Mouse (Mus musculus) midbrain, postnatal 0 days (tissue): ENCODE results near the gene Ccsap. TPM values are rescaled to one million over a fixed set of nuclear protein-coding genes. Genes with fewer than 3 reads are reported as not detected.

Source experiments
- ATAC-seq: fragments of 200-750 bp; cut with Nextera tagmentation; 2 replicates; pipeline ENCODE4 v1.8.0; 2017; ENCODE audit warnings: moderate number of reproducible peaks, mild to moderate bottlenecking, moderate TSS enrichment, moderate library complexity; ENCODE audit not compliant: low FRiP score
- DNase-seq: peaks from one replicate; pipeline ENCODE4 v3.0.0-alpha.2; 2015; ENCODE audit warnings: low spot score
- H3K27ac ChIP-seq: fragments of 300-500 bp; sonication (generic); 2 replicates; pipeline ENCODE4 v1.5.1; 2014; ENCODE audit warnings: low read depth, mild to moderate bottlenecking, low read length, mixed read lengths
- H3K27me3 ChIP-seq: fragments of 300-500 bp; sonication (generic); 2 replicates; pipeline ENCODE4 v1.6.1; 2014; ENCODE audit warnings: low read length, control low read depth, mixed read lengths; ENCODE audit not compliant: insufficient read depth
- H3K36me3 ChIP-seq: fragments of 300-500 bp; sonication (generic); 2 replicates; pipeline ENCODE4 v1.6.1; 2014; ENCODE audit warnings: low read length, control low read depth, mixed read lengths; ENCODE audit not compliant: insufficient read depth
- H3K4me1 ChIP-seq: fragments of 300-500 bp; sonication (generic); 2 replicates; pipeline ENCODE4 v1.6.1; 2014; ENCODE audit warnings: mild to moderate bottlenecking, control low read depth, antibody characterized with exemption, low read length, mixed read lengths; ENCODE audit not compliant: insufficient read depth
- H3K4me2 ChIP-seq: fragments of 300-500 bp; sonication (generic); 2 replicates; pipeline ENCODE4 v1.6.1; 2014; ENCODE audit warnings: low read depth, mild to moderate bottlenecking, low read length, mixed read lengths; ENCODE audit not compliant: poor library complexity, severe bottlenecking
- H3K4me3 ChIP-seq: fragments of 300-500 bp; sonication (generic); 2 replicates; pipeline ENCODE4 v1.5.1; 2014; ENCODE audit warnings: low read depth, mild to moderate bottlenecking, low read length, moderate library complexity
- H3K9ac ChIP-seq: fragments of 300-500 bp; sonication (generic); replicated peaks from 2 replicates; pipeline ENCODE4 v1.6.1; 2014; ENCODE audit warnings: mild to moderate bottlenecking, low read length, moderate library complexity, mixed read lengths; ENCODE audit not compliant: poor library complexity, severe bottlenecking
- H3K9me3 ChIP-seq: fragments of 300-500 bp; sonication (generic); 2 replicates; pipeline ENCODE4 v1.6.1; 2016; ENCODE audit warnings: low read length, control low read depth
- CTCF ChIP-seq: IDR thresholded peaks from 2 replicates; pipeline ENCODE4 v1.5.1; 2016; ENCODE audit warnings: antibody characterized with exemption, mild to moderate bottlenecking
- WGBS: fragments of 180-500 bp; shearing (Covaris S2); extraction: QIAGEN DNeasy Blood & Tissue Kit; methylation state at CpG from one replicate; pipeline ENCODE4 v1.1.7; 2014; 5-methylcytosine and 5-hydroxymethylcytosine counted together
- polyA plus RNA-seq: library from polyadenylated mRNA; unstranded; fragments of >200 nt; fragmentation: Nextera tagmentation; extraction: Ambion mirVana; gene quantifications from 2 replicates; pipeline ENCODE4 v1.2.1, GENCODE M21; 2015
- total RNA-seq: library from RNA; depleted of rRNA; stranded (reverse); fragments of >200 nt; gene quantifications from 2 replicates; pipeline ENCODE4 v1.2.3, GENCODE M21; 2014

Gene Ccsap
- total and polyA plus RNA-seq, 2 experiments from 2014 or later: 5.5 to 9.9 TPM

DNA sequence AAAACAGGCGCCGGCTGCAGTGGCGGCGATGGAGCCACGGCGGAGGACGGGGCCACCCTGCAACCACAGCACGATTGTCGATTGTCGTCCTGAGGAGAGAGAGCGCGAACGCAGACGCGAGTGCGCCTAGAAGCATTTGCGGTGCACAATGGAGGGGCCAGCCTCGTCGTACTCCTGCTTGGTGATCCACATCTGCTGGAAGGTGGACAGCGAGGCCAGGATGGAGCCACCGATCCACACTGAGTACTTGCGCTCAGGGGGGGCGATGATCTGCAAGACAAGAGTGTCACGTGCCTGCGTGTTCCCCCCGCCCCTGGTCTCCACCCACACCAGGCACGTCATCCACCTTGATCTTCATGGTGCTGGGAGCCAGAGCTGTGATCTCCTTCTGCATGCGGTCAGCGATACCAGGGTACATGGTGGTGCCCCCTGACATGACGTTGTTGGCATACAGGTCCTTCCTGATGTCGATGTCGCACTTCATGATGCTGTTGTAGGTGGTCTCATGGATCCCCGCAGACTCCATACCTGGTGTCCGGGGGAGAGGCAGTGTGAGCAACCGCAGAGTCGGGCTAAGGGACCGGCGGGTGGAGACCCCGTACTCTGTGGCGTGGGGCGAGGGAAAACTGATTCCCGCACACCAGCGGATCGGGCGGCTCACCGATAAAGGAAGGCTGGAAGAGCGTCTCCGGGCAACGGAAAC, 32.0 kb upstream of the Ccsap start:
- Histone ChIP-seq H3K9me3 (no peaks in the 10 kb centered on the region), H3K27me3 (peaks cover 29% of the 10 kb centered on the region), H3K4me2 (peak overlapping the region; percentile 65), H3K4me1 (peaks cover 4% of the 10 kb centered on the region; the same call in 1 of the 2 replicates), H3K36me3 (no peaks in the 10 kb centered on the region), H3K4me3 (peak overlapping the region; percentile 43), H3K27ac (peak overlapping the region; percentile 79), H3K9ac (peak overlapping the region; percentile 66)
- DNase-seq (peak; percentile 84), ATAC-seq (peak; percentile 87)
- TF ChIP-seq CTCF: no peak
- under 1% methylated on average over 49 of the region's 49 CpGs for WGBS

DNA sequence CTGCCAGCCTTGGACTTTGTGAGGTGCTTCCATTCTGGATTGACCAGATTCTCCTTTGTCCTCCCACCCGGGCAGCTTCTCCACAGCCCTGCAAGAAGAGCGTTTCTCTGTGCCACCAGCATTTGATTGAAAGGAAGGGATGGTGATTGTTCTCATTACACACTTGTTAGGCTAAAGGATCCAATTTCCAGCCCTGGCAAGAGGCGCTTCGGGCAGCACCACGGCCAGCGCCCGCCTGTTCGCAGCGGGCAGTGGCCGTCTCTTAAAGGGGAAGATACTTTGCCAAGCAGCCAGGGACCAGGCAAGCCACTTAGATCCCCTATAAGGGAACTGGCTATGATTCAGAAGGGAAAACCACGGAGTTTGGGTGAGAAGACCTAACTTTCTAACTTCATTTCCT, 31.3 kb upstream of the Ccsap start:
- Histone ChIP-seq H3K9me3 (no peaks in the 10 kb centered on the region), H3K36me3 (no peaks in the 10 kb centered on the region), H3K27me3 (peaks cover 29% of the 10 kb centered on the region), H3K9ac (peak overlapping the region; percentile 66; the same call in 1 of the 2 replicates), H3K4me1 (peaks cover 4% of the 10 kb centered on the region; the same call in 1 of the 2 replicates), H3K27ac (peak overlapping the region; percentile 79), H3K4me3 (peak overlapping the region; percentile 43), H3K4me2 (peak overlapping the region; percentile 65)
- DNase-seq: peak; percentile 72
- no peak for ATAC-seq
- no peak for TF ChIP-seq CTCF
- WGBS: 1% methylated on average over 11 of the region's 11 CpGs

DNA sequence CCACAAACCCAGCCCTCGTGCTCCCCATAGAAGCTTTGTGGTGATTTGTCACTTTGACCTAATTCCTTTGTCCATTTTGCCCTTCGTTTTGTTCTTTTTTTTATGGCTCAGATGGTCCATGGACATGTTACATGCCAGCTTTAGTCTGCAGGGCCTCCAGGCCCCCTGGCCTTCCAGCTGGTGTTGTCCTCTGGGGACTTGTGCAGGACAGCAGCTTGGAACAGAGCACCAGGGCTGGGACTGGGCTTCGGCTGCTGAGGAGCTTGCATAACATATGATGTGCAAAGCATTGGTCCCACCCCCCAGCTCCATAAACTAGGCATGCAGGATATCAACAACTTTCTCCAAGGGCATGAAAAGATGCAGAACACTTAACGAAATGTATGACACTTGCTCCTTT, 29.8 kb upstream of the Ccsap start:
- DNase-seq (no peak), ATAC-seq (no peak)
- H3K4me3 ChIP-seq: no peak overlapping the region
- no peak for TF ChIP-seq CTCF
- no peaks in the 10 kb centered on the region for H3K36me3 ChIP-seq
- no peak overlapping the region for H3K27ac ChIP-seq
- 60% methylated on average over 4 of the region's 4 CpGs for WGBS
- H3K9ac ChIP-seq: no peak overlapping the region
- H3K9me3 ChIP-seq: no peaks in the 10 kb centered on the region
- peaks cover 4% of the 10 kb centered on the region; the same call in 1 of the 2 replicates for H3K4me1 ChIP-seq
- peaks cover 24% of the 10 kb centered on the region for H3K27me3 ChIP-seq
- no peak overlapping the region for H3K4me2 ChIP-seq

DNA sequence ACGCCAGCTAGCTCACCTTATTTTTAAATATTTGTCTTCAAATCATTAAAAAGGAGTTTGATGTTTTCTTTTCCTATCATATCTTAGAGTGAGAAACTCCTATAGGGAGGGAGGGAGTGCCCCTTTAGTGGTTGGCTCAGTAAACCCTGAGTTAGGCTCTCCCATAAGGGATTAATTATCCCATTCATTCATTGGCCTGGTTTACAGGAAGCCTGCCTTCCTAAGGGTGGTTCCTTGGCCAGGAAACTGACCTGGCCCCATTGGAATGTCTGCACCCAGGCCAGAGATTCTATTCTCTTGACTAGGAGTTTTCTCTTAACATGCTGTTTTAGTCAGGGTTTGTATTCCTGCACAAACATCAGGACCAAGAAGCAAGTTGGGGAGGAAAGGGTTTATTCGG, 27.9 kb upstream of the Ccsap start:
- no peak for ATAC-seq
- no peak for TF ChIP-seq CTCF
- WGBS: 87% methylated on average over 2 of the region's 2 CpGs
- peaks cover 10% of the 10 kb centered on the region for H3K27me3 ChIP-seq
- DNase-seq: no peak
- no peaks in the 10 kb centered on the region for H3K9me3 ChIP-seq
- H3K4me2 ChIP-seq: no peak overlapping the region
- H3K27ac ChIP-seq: no peak overlapping the region
- no peaks in the 10 kb centered on the region for H3K36me3 ChIP-seq
- H3K4me3 ChIP-seq: no peak overlapping the region
- H3K9ac ChIP-seq: no peak overlapping the region
- peaks cover 16% of the 10 kb centered on the region; the same call in 1 of the 2 replicates for H3K4me1 ChIP-seq

DNA sequence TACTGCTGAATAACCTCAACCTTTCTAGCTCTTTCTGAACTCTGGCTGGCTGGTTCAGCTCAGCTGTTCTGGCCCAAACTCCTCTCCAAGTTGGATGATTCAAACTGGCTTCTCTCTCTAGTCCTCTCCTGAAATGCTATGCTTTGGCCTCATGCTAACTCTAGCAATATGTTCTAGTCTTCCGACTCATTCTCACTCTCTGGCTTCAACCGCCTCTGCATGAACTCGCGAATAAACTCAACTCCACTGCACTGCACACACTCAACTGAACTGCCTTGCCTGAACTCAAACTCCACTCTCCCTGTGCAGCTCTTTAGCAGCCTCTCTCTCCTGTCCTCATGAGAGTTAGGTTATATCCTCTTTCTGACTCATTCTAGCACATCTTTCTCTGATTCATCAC, 27.2 kb upstream of the Ccsap start:
- no peak for TF ChIP-seq CTCF
- Histone ChIP-seq H3K9me3 (no peaks in the 10 kb centered on the region), H3K9ac (no peak overlapping the region), H3K27me3 (peaks cover 9% of the 10 kb centered on the region; the same call in 1 of the 2 replicates), H3K4me1 (peaks cover 16% of the 10 kb centered on the region; the same call in 1 of the 2 replicates), H3K36me3 (no peaks in the 10 kb centered on the region), H3K27ac (no peak overlapping the region), H3K4me2 (no peak overlapping the region), H3K4me3 (no peak overlapping the region)
- DNase-seq (no peak), ATAC-seq (no peak)
- WGBS: 95% methylated on average over 4 of the region's 4 CpGs

DNA sequence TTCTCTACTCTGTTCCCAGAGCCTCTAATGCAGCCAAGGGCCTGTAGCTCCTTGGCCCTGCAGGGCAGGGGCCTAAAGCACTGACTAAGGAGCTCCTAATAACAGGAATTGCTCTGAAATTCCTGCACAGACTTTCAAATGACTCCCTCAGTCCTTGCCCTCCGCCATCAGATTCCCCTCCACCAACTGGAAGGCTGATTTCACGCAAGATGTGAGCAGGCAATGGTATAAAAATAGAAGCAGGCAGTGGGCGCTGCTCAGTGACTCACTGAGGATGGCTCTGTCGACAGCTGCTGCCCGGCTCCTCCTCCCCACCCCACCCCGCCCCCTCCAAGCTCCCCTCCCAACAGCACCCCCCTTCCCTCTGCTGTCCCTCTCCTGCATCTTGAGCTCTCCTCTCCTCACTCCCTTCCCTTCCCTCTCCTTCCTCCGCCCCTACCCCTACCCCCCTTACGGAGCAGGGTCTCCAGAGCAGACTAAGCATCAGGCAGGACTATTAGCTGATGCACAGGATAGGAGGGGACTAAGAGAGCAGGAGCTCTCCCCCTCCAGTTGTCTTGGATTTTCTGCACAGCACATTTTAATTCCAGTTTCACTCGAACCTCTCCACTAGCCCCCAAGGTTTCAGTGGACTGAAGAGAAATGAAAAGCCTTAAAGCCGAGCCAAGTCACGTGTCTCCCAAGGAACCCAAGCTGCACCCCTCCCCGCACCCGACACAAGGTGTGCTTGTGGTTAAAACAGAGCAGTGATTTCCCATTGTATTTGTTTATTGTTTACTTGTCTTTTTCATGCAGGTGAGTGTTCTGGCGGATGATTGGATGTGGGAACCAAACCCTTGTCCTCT, 24.9 kb upstream of the Ccsap start:
- no peaks in the 10 kb centered on the region for H3K36me3 ChIP-seq
- peaks cover 12% of the 10 kb centered on the region; the same call in 1 of the 2 replicates for H3K4me1 ChIP-seq
- H3K9ac ChIP-seq: peak overlapping the region; percentile 36
- TF ChIP-seq CTCF: 0 out of 2 replicates have a peak, but pooled peaks have one; percentile 27
- 4% methylated on average over 13 of the region's 14 CpGs for WGBS
- H3K27me3 ChIP-seq: peaks cover 9% of the 10 kb centered on the region; the same call in 1 of the 2 replicates
- H3K4me2 ChIP-seq: peak overlapping the region; percentile 38
- H3K9me3 ChIP-seq: no peaks in the 10 kb centered on the region
- no peak overlapping the region; the same call in 1 of the 2 replicates for H3K4me3 ChIP-seq
- peak; percentile 89 for ATAC-seq
- H3K27ac ChIP-seq: peak overlapping the region; percentile 83
- DNase-seq: peak; percentile 85
